Mouse (Mus musculus) heart, embryonic 14.5 days (tissue): ENCODE results near the gene Jun. TPM values are rescaled to one million over a fixed set of nuclear protein-coding genes. Genes with fewer than 3 reads are reported as not detected.

Source experiments
- ATAC-seq: fragments of 200-750 bp; cut with Nextera tagmentation; 2 replicates; pipeline ENCODE4 v1.8.0; 2017; ENCODE audit warnings: low read depth, moderate TSS enrichment; ENCODE audit not compliant: insufficient number of reproducible peaks, insufficient read depth, low FRiP score
- H3K27ac ChIP-seq, 2 experiments: fragments of 200-500 bp in 1 of 2; fragments of 300-500 bp in 1 of 2; sonication (generic) in 1 of 2; replicated peaks in 1 of 2; 2 replicates each; pipeline ENCODE4 v1.5.1; 2012 to 2014; ENCODE audit warnings: low read depth in 2 of 2, low read length in 2 of 2, control low read depth in 1 of 2, mild to moderate bottlenecking in 1 of 2, mixed read lengths in 1 of 2; ENCODE audit not compliant: control insufficient read depth in 1 of 2, insufficient read depth in 1 of 2
- H3K27me3 ChIP-seq: fragments of 300-500 bp; sonication (generic); 2 replicates; pipeline ENCODE4 v1.6.1; 2014; ENCODE audit warnings: mild to moderate bottlenecking, low read length, control low read depth; ENCODE audit not compliant: control insufficient read depth, insufficient read depth
- H3K36me3 ChIP-seq: fragments of 300-500 bp; sonication (generic); 2 replicates; pipeline ENCODE4 v1.6.1; 2014; ENCODE audit warnings: mild to moderate bottlenecking, control low read depth, low read length, mixed read lengths; ENCODE audit not compliant: control insufficient read depth, insufficient read depth
- H3K4me1 ChIP-seq, 2 experiments: fragments of 200-500 bp in 1 of 2; fragments of 300-500 bp in 1 of 2; sonication (generic) in 1 of 2; 2 replicates each; pipeline ENCODE4 v1.6.1; 2012 to 2014; ENCODE audit warnings: low read length in 2 of 2, control low read depth in 1 of 2, mixed read lengths in 1 of 2; ENCODE audit not compliant: control insufficient read depth in 2 of 2, insufficient read depth in 2 of 2
- H3K4me2 ChIP-seq: fragments of 300-500 bp; sonication (generic); 2 replicates; pipeline ENCODE4 v1.6.1; 2014; ENCODE audit warnings: mild to moderate bottlenecking, low read length
- H3K4me3 ChIP-seq, 2 experiments: fragments of 200-500 bp in 1 of 2; fragments of 300-500 bp in 1 of 2; sonication (generic) in 1 of 2; 2 replicates each; pipeline ENCODE4 v1.5.1; 2012 to 2014; ENCODE audit warnings: low read length in 2 of 2, mild to moderate bottlenecking in 2 of 2, control low read depth in 1 of 2, low read depth in 1 of 2, moderate library complexity in 1 of 2; ENCODE audit not compliant: control insufficient read depth in 1 of 2, insufficient read depth in 1 of 2
- H3K9ac ChIP-seq: fragments of 300-500 bp; sonication (generic); 2 replicates; pipeline ENCODE4 v1.6.1; 2014; ENCODE audit warnings: mild to moderate bottlenecking, low read length
- H3K9me3 ChIP-seq: fragments of 300-500 bp; sonication (generic); 2 replicates; pipeline ENCODE4 v1.6.1; 2016; ENCODE audit warnings: low read length, control low read depth; ENCODE audit not compliant: control insufficient read depth
- WGBS: fragments of 180-500 bp; shearing (Covaris S2); extraction: QIAGEN DNeasy Blood & Tissue Kit; methylation state at CpG from one replicate; pipeline ENCODE4 v1.1.7; 2014; 5-methylcytosine and 5-hydroxymethylcytosine counted together
- polyA plus RNA-seq: library from polyadenylated mRNA; unstranded; fragments of >200 nt; fragmentation: Nextera tagmentation; extraction: Ambion mirVana; gene quantifications from 2 replicates; pipeline ENCODE4 v1.2.1, GENCODE M21; 2014

The Jun gene
- polyA plus RNA-seq, 1 experiment from 2014 or later: 39.3 TPM

GRCm38 (mm10) chr4:95007759-95008158 is 44.3 kb downstream of the Jun start:
- 66% methylated on average over 8 of the region's 8 CpGs for WGBS
- no peaks in the 10 kb centered on the region for H3K4me1 ChIP-seq
- no peak overlapping the region for H3K4me3 ChIP-seq
- H3K36me3 ChIP-seq: no peaks in the 10 kb centered on the region
- H3K27me3 ChIP-seq: no peaks in the 10 kb centered on the region
- H3K9me3 ChIP-seq: no peaks in the 10 kb centered on the region
- H3K27ac ChIP-seq: no peak overlapping the region
- no peak overlapping the region for H3K9ac ChIP-seq
- ATAC-seq: no peak
- no peak overlapping the region for H3K4me2 ChIP-seq

DNA sequence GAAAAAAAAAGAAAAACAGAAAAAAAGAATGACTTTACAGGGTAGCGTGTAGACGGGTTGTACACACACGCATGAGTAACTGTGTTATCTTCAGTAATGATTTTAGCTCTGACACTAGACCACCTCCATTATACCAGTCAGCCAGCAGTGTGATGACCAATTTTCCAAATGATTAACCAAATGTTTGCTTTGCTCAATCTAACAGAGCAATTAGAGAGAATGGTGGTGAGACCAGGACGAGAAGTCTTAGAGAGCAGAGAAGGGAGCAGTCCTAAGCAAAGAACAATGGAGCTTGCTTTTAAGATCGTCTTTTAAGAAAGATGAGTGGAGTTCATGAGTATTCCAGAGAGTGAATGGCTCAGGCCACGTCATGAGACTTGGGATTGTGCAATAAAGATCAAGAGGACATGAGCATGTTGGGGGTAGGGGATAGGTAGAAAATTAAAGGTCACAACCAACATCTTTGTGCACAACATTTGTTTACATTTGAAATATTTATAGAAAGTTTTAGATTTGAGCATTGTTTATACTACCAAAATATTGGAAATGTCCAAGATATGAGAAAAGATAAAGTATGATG is 46.7 kb downstream of the Jun start:
- no peaks in the 10 kb centered on the region for H3K27me3 ChIP-seq
- H3K4me3 ChIP-seq: no peak overlapping the region
- WGBS: 82% methylated on average over 6 of the region's 6 CpGs
- no peaks in the 10 kb centered on the region for H3K4me1 ChIP-seq
- H3K9me3 ChIP-seq: no peaks in the 10 kb centered on the region
- no peak overlapping the region for H3K9ac ChIP-seq
- H3K36me3 ChIP-seq: no peaks in the 10 kb centered on the region
- H3K27ac ChIP-seq: no peak overlapping the region
- ATAC-seq: no peak
- H3K4me2 ChIP-seq: no peak overlapping the region

- ATAC-seq: no peak
- H3K36me3 ChIP-seq: no peaks in the 10 kb centered on the region
- no peak overlapping the region for H3K27ac ChIP-seq
- no peak overlapping the region for H3K4me2 ChIP-seq
- 56% methylated on average over 6 of the region's 6 CpGs for WGBS
- H3K4me1 ChIP-seq: no peaks in the 10 kb centered on the region
- H3K9me3 ChIP-seq: no peaks in the 10 kb centered on the region
- no peak overlapping the region for H3K9ac ChIP-seq
- H3K27me3 ChIP-seq: no peaks in the 10 kb centered on the region
- H3K4me3 ChIP-seq: no peak overlapping the region
These were observed 50.8 kb downstream of the Jun start for GRCm38 (mm10) chr4:95001043-95001775.

GRCm38 (mm10) chr4:95000147-95000546 is 51.9 kb downstream of the Jun start:
- H3K27ac ChIP-seq: no peak overlapping the region
- no peaks in the 10 kb centered on the region for H3K4me1 ChIP-seq
- ATAC-seq: no peak
- no peak overlapping the region for H3K4me3 ChIP-seq
- WGBS: 95% methylated on average over 1 of the region's 1 CpGs
- no peak overlapping the region for H3K4me2 ChIP-seq
- H3K27me3 ChIP-seq: no peaks in the 10 kb centered on the region
- H3K9me3 ChIP-seq: no peaks in the 10 kb centered on the region
- no peaks in the 10 kb centered on the region for H3K36me3 ChIP-seq
- no peak overlapping the region for H3K9ac ChIP-seq

DNA sequence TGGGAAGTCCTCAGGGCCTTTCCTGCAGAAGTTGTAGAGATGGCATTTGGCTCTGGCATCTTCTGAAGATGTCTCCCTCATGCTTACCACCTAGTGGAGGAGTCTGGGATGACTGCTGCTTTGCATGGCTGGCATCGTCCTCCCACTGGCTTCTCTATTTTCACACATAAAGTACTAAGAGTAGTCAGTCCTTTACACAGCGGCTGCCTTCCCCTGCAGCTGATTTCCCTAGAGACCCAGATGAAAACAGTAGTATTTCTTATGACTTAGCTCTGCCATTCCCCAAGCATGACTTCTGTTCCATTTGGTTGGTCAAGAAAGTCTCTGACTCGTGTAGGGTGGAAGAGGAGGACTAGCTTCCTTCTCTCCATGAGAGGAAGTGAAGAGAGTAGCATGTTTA is 52.8 kb downstream of the Jun start:
- no peaks in the 10 kb centered on the region for H3K36me3 ChIP-seq
- 61% methylated on average over 3 of the region's 3 CpGs for WGBS
- H3K27ac ChIP-seq: no peak overlapping the region
- no peaks in the 10 kb centered on the region for H3K9me3 ChIP-seq
- H3K4me1 ChIP-seq: no peaks in the 10 kb centered on the region
- ATAC-seq: no peak
- no peak overlapping the region for H3K9ac ChIP-seq
- H3K4me2 ChIP-seq: no peak overlapping the region
- H3K27me3 ChIP-seq: no peaks in the 10 kb centered on the region
- no peak overlapping the region for H3K4me3 ChIP-seq

Other genes starting within 250 kb of the Jun start
- 0.18 TPM in 1 of 2 replicates, not detected in the other for gene Eqtn, start 123.4 kb downstream of the Jun start, polyA plus RNA-seq
- gene Mysm1, start 73.1 kb downstream of the Jun start, polyA plus RNA-seq: 19.5 and 21.5 TPM in 2 replicates